Mouse (Mus musculus) fat pad, adult 2 months (tissue): Measurements from ENCODE around the gene Mical2.
A peak's percentile ranks its signal among the peaks of the same experiment; 100 is the strongest.

ENCODE experiments used
- DNase-seq: peaks from one replicate; pipeline ENCODE4 v3.0.0-alpha.2; 2011; ENCODE audit warnings: low read depth, low spot score; ENCODE audit errors: extremely low read depth

Gene Mical2

DNA sequence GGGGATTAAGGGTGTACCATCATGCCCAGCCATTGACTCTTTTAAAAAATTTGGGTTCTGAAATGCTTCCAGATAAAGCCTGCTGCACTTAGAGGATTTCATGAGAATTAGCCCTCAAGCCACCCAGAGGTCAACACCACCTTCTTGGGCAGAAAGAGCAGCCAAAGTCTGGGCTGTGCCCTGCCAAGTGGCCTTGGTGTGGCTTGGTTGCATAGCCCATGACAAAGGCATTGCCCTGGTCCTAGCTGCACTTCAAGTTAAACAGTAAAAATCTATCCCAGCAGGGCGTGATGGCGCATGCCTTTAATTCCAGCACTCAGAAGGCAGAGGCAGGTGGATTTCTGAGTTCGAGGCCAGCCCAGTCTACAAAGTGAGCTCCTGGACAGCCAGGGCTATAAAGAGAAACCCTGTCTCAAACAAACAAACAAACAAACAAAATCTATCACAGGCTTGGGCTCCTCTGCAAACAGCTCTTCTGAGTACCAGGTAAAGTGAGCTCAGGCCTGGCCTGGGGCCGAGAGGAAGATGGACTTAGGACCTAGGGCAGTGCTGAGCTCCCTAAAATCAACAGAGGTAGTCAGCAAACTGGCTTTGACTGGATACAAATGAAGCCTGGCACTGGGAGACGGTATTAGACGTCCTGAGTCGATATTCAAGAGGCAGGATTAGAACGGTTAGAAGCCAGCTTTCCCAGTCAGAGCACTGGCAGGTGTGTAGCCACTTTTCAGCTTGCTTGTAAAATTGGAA is 224.5 kb downstream of the Mical2 start:
- no peak for DNase-seq

DNA sequence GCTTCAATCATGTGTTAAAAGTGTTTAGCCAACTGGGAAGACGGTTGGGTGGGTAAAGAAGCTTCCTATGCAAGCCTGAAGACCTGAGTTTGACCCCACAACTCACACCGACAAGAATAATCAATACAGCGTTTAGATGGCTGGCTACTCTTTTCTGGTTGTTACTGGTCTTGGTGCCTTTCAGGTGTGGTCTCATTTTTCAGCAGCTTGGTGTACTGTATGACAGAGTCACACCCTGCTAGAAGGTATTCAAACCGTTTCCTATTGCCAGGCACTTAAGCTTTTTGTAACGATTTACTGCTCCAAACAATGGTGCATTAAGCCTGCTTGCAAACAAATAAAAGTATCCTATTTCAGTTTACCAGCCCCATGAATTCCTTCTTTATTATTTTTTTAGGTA is 226.8 kb downstream of the Mical2 start:
- no peak for DNase-seq

DNA sequence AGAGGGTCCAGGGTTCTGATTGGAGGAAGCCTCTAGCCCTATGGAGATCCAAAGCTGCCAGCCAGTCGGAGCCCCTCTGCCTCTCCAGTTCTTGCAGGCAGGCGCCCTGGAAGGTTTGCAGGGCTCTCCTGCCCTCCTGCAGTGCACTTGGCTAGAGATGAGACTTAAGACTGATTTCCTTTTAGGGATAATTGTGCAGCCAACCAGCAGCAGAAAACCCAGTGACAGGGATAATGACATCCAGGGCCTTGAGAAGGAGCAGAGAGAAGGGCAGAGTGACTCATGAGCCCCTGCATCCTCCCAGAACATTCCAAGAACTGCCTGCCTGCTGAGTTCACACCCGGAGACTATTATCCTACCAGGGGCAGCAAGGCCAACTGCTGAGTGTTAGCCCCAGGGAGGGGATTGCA is 228.2 kb downstream of the Mical2 start:
- no peak for DNase-seq

DNA sequence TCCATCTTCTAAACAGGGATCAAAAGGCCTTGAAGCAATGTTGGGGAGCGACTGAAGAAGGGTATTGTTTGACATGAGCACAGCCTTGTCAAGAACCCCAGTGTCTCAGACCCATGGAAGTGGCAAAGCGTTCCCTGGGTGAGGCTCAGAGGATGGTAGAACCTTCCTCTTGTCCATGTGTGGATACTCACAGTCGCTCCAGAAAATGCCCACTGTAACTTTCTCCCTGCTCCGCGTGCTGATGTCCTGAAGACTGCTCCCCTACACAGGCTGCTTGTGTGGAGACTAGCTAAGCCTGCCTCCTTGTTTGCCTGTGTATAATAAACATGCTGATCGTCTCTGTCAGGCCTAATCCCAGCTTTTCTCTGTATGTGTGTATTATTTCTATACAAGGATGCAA is 228.7 kb downstream of the Mical2 start:
- DNase-seq: no peak

DNA sequence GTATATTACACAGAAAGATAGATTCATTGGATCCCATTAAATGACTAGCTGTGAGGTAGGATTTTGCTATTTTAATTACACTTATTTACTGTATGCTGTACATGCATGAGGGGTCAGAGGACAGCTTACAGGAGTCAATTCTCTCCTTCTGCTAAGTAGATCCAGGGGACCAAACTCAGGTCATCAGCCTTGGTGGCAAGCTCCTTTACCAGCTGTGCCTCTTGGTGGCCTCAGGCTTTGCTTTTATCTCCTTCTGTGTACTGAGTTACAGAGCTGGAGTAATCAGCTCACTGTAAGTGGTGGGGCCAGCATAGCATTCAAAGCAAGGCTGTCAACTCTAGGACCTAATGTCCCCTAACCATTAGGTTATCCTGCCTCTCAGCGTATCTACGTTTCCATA is 229.3 kb downstream of the Mical2 start:
- DNase-seq: no peak

DNA sequence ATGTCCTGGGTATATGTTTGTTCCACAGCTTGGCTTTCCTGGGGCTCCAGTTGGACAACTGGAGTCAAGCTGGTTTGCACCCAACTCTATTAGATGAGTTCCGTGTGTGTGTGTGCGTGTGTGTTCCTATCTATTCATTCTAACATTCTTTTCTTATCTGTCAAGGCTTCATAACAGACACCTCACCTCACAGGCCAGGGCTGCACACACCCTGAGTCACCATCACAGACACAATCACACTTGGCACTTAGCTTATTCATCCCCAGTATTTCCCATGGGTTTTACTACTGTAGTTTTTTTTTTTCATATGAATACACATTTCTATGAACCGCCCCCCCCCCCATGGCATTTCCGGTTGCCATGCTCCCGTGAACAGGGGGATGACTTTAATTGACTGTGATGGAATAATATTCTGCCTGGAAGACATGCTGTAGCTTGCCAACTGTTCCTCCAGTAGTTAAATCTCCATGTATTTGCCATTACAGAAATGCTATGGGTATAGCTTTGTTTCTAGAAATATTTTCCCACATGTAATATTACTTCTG is 230.0 kb downstream of the Mical2 start:
- no peak for DNase-seq

DNA sequence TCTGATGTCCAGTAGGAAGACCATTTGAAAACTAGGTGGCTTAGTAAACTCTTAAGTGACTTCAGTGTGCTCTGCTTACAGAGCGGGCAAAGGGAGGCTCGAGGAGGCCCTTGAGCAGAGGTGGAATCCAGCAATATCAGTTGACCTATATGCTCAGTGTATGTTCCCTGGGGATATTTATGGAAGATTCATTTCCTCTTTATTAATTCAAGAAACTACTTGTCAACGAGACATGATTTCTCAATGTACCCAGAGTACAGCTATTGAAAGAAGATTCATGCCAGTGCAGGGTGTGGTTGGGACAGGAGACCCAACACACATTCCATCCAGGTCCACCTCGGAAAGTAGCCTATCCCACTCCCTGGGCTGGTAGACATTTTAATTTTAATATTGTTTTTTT is 231.7 kb downstream of the Mical2 start:
- peak; percentile 81 for DNase-seq

DNA sequence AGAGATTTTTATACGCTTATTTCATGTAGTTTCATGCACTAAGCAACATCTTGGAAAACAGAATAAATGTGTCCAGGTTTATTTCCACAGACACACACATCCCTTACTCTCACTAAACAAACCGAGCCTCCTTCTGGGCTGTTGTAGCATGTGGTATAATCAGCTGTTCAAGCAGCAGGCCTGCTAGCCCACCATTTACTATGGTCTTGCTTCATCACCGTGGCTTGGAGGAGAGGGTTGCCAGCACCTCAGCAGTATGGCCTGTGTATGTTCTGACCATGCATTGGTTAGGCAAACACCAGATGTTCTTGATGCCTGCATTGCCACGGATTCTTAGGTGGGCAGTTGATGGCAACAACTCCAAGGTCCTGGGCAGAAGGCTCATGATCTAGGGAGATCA is 232.3 kb downstream of the Mical2 start:
- DNase-seq: no peak

DNA sequence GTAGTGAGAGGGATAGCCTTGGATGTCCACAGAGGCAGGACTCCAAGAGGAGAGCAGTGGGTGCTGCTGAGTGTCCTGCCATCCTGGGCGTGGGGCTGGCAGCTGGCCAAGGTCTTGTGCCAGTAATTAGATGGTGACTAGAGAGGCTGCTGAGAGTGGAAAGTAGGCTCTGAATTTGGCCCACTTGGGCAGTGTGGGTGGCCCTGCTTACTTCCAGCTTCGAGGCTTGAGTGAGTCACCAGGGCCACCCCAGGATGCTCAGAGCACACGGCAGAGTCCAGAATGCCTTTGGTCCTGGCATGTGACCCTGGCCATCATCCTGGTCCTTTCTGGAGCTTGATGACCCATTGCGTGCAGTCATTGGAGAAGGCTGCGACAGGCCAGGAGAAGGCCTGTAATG is 232.8 kb downstream of the Mical2 start:
- DNase-seq: no peak
